Comparison of ENCODE assay signal across 9 mouse cellular contexts in genomic region chr17:25462236-25462875, GRCm38 (mm10). TPM values are rescaled to one million over a fixed set of nuclear protein-coding genes. Genes with fewer than 3 reads are reported as not detected.
DNase-seq lines count a peak whose midpoint lies in the region; ATAC-seq lines count a peak whose summit lies in the region.
"Had no signal": no experiment of that assay in that cellular context is flagged by ENCODE, and none has a peak within 500 bp of the region (broad histone marks: within the 10 kb centered on the region; RNA-seq: fewer than 3 reads in every experiment).

No protein-coding gene starts in this region.

- H3K27me3 ChIP-seq in limb, embryonic 11.5 days (ENCODE audit: control insufficient read depth, insufficient read depth, low read length) = no peaks in the 10 kb centered on the region

- no peaks in the 10 kb centered on the region for H3K9me3 ChIP-seq in limb, embryonic 11.5 days (ENCODE audit: control insufficient read depth, low read length)

- no peak overlapping the region for H3K9ac ChIP-seq in limb, embryonic 11.5 days (ENCODE audit: low read length)

- peak; percentile 89 for ATAC-seq in limb, embryonic 11.5 days (ENCODE audit: insufficient number of reproducible peaks, low FRiP score, low TSS enrichment, low read depth)

- H3K4me2 ChIP-seq in limb, embryonic 11.5 days (ENCODE audit: low read depth, severe bottlenecking) = no peak overlapping the region

- peaks cover 6% of the 10 kb centered on the region for H3K4me1 ChIP-seq in limb, embryonic 11.5 days (ENCODE audit: control insufficient read depth, insufficient read depth, low read length)

- H3K4me3 ChIP-seq in limb, embryonic 11.5 days (ENCODE audit: low read depth, low read length) = no peak overlapping the region

- peak overlapping the region; percentile 24; the same call in 1 of the 2 replicates for H3K27ac ChIP-seq in limb, embryonic 11.5 days (replicated peaks; ENCODE audit: low read depth, low read length)

- peak; percentile 28 for DNase-seq in embryo, embryonic 10 days (ENCODE audit: low spot score)
- no peak for DNase-seq in embryo, embryonic 9.5 days (ENCODE audit: extremely low spot score)
- DNase-seq in Muller cell, postnatal 12 days (ENCODE audit: inconsistent ontology term) = peak; percentile 10
- peak; percentile 65 for DNase-seq in forelimb bud, embryonic 11.5 days (ENCODE audit: low read depth, low spot score)
- peak; percentile 76 for DNase-seq in limb, embryonic 11.5 days (ENCODE audit: low spot score)
- DNase-seq in spleen, postnatal 4 days (ENCODE audit: low spot score in 2 of 2) = no peak
- no peak for DNase-seq in cerebellum, adult 11 months
- no peak for DNase-seq in adipocyte (ENCODE audit: low spot score)
- DNase-seq: layer of hippocampus, postnatal 36 days had no signal

- H3K36me3 ChIP-seq in limb, embryonic 11.5 days (ENCODE audit: control insufficient read depth, insufficient read depth, low read length) = no peaks in the 10 kb centered on the region

- 14% methylated on average over 9 of the region's 9 CpGs for WGBS in limb, embryonic 11.5 days

RNA-seq across cellular contexts. Expression of gene Tekt4, which starts 7.9 kb away (rescaled TPM):
- not detected in 2 replicates for polyA plus RNA-seq in limb, embryonic 11.5 days (2014; fragmentation: Nextera tagmentation; extraction: Ambion mirVana)

RNA-seq across cellular contexts. Expression of gene Cacna1h, which starts 28.8 kb away (rescaled TPM):
- polyA plus RNA-seq in limb, embryonic 11.5 days (2014; fragmentation: Nextera tagmentation; extraction: Ambion mirVana) = 5.5 TPM in 2 replicates

RNA-seq across cellular contexts. Expression of gene Sstr5, which starts 34.7 kb away (rescaled TPM):
- polyA plus RNA-seq in limb, embryonic 11.5 days (2014; fragmentation: Nextera tagmentation; extraction: Ambion mirVana) = 0.17 TPM in 1 of 2 replicates, not detected in the other

Comparison
In these comparisons a context has a peak if more than half of its experiments do, and no peak if none do; other contexts are left out.
1. DNase-seq: peak in embryo, embryonic 10 days (single experiment), Muller cell, postnatal 12 days (single experiment), forelimb bud, embryonic 11.5 days (single experiment) and limb, embryonic 11.5 days (single experiment); none in embryo, embryonic 9.5 days (single experiment), spleen, postnatal 4 days (0 of 2), cerebellum, adult 11 months (single experiment) and adipocyte (single experiment).